Mouse (Mus musculus): ENCODE measurements around the gene Slc37a1.

- TF ChIP-seq POLR2A (IDR thresholded peaks at IDR 0.05; ENCODE audit: control insufficient read depth, low read depth, low read length) (no peak), CTCF (IDR thresholded peaks at IDR 0.05; ENCODE audit: control insufficient read depth, insufficient read depth, insufficient replicate concordance, low read depth, low read length) (no peak)
These were observed 3.7 kb downstream of the Slc37a1 start for GRCm38 (mm10) chr17:31290311-31290710.

All from testis, adult 2 months (tissue).